Mouse (Mus musculus): ENCODE data around the gene Garnl3. TPM values are rescaled to one million over a fixed set of nuclear protein-coding genes. Genes with fewer than 3 reads are reported as not detected.
A peak's percentile ranks its signal among the peaks of the same experiment; 100 is the strongest.

Garnl3 gene
- 12.1 and 12.2 TPM in 2 replicates for polyA plus RNA-seq (2015; fragmentation: Nextera tagmentation; extraction: Ambion mirVana)

GRCm38 (mm10) chr2:33131500-33132092 is at the start of gene Garnl3:
Garnl3 (minus strand) TSS chr2:33131654.
- Histone ChIP-seq H3K27ac (no peak within 1 kb of the TSS), H3K4me1 (peaks cover 18% of the 10 kb centered on the region), H3K27me3 (peaks cover 36% of the 10 kb centered on the region), H3K9ac (peak within 1 kb of the TSS; percentile 78; the same call in 1 of the 2 replicates), H3K9me3 (replicated peaks) (no peaks in the 10 kb centered on the region), H3K36me3 (ENCODE audit: poor library complexity, severe bottlenecking) (no peaks in the 10 kb centered on the region), H3K4me3 (peak within 1 kb of the TSS; percentile 67), H3K4me2 (peak within 1 kb of the TSS; percentile 100)
- WGBS = under 1% methylated on average over 22 of the region's 22 CpGs
- peak; percentile 46 for ATAC-seq

- ATAC-seq = peak; percentile 20; the same call in 1 of the 2 replicates
- H3K4me1 ChIP-seq = peaks cover 32% of the 10 kb centered on the region
- H3K27ac ChIP-seq = no peak overlapping the region
- no peaks in the 10 kb centered on the region for H3K27me3 ChIP-seq
- H3K9me3 ChIP-seq (replicated peaks) = no peaks in the 10 kb centered on the region
- 44% methylated on average over 16 of the region's 16 CpGs for WGBS
- H3K9ac ChIP-seq = no peak overlapping the region
- H3K4me3 ChIP-seq = no peak overlapping the region
- no peak overlapping the region for H3K4me2 ChIP-seq
- no peaks in the 10 kb centered on the region for H3K36me3 ChIP-seq (ENCODE audit: poor library complexity, severe bottlenecking)
Observed at GRCm38 (mm10) chr2:33179930-33180630, 48.6 kb upstream of the Garnl3 start.

GRCm38 (mm10) chr2:33179171-33179929 is 47.9 kb upstream of the Garnl3 start:
- 27% methylated on average over 14 of the region's 14 CpGs for WGBS
- H3K4me3 ChIP-seq = no peak overlapping the region
- no peak overlapping the region; the same call in 1 of the 2 replicates for H3K4me2 ChIP-seq
- H3K9ac ChIP-seq = peak overlapping the region; percentile 27; the same call in 1 of the 2 replicates
- peaks cover 32% of the 10 kb centered on the region for H3K4me1 ChIP-seq
- H3K36me3 ChIP-seq (ENCODE audit: poor library complexity, severe bottlenecking) = no peaks in the 10 kb centered on the region
- H3K9me3 ChIP-seq (replicated peaks) = no peaks in the 10 kb centered on the region
- no peak for ATAC-seq
- 0 out of 2 replicates have a peak overlapping the region, but pooled peaks have one; percentile 11 for H3K27ac ChIP-seq
- H3K27me3 ChIP-seq = no peaks in the 10 kb centered on the region

- 58% methylated on average over 11 of the region's 11 CpGs for WGBS
- H3K4me3 ChIP-seq = no peak overlapping the region
- no peak overlapping the region for H3K9ac ChIP-seq
- ATAC-seq = peak; percentile 76
- H3K27me3 ChIP-seq = no peaks in the 10 kb centered on the region
- no peak overlapping the region for H3K4me2 ChIP-seq
- H3K9me3 ChIP-seq (replicated peaks) = no peaks in the 10 kb centered on the region
- peaks cover 6% of the 10 kb centered on the region for H3K36me3 ChIP-seq (ENCODE audit: poor library complexity, severe bottlenecking)
- H3K4me1 ChIP-seq = peaks cover 32% of the 10 kb centered on the region
- H3K27ac ChIP-seq = 0 out of 2 replicates have a peak overlapping the region, but pooled peaks have one; percentile 11
Observed at GRCm38 (mm10) chr2:33178243-33178932, 46.9 kb upstream of the Garnl3 start.

- no peak overlapping the region for H3K4me3 ChIP-seq
- ATAC-seq = no peak
- H3K27me3 ChIP-seq = no peaks in the 10 kb centered on the region
- no peak overlapping the region for H3K9ac ChIP-seq
- H3K4me1 ChIP-seq = peaks cover 32% of the 10 kb centered on the region
- peaks cover 14% of the 10 kb centered on the region for H3K36me3 ChIP-seq (ENCODE audit: poor library complexity, severe bottlenecking)
- H3K9me3 ChIP-seq (replicated peaks) = no peaks in the 10 kb centered on the region
- 91% methylated on average over 12 of the region's 12 CpGs for WGBS
- H3K4me2 ChIP-seq = no peak overlapping the region
- no peak overlapping the region for H3K27ac ChIP-seq
Observed at GRCm38 (mm10) chr2:33177443-33178242, 46.2 kb upstream of the Garnl3 start.

GRCm38 (mm10) chr2:33176921-33177320 is 45.5 kb upstream of the Garnl3 start:
- WGBS = 53% methylated on average over 2 of the region's 2 CpGs
- no peak overlapping the region for H3K27ac ChIP-seq

GRCm38 (mm10) chr2:33176516-33176915 is 45.1 kb upstream of the Garnl3 start:
- H3K4me1 ChIP-seq = peaks cover 38% of the 10 kb centered on the region
- 49% methylated on average over 7 of the region's 7 CpGs for WGBS
- no peaks in the 10 kb centered on the region for H3K9me3 ChIP-seq (replicated peaks)
- no peak overlapping the region for H3K9ac ChIP-seq
- no peak for ATAC-seq
- no peaks in the 10 kb centered on the region for H3K27me3 ChIP-seq
- H3K27ac ChIP-seq = no peak overlapping the region
- no peak overlapping the region for H3K4me3 ChIP-seq
- no peak overlapping the region for H3K4me2 ChIP-seq
- H3K36me3 ChIP-seq (ENCODE audit: poor library complexity, severe bottlenecking) = peaks cover 25% of the 10 kb centered on the region

More at GRCm38 (mm10) chr2:33176921-33177320, 45.5 kb upstream of the Garnl3 start:
- Histone ChIP-seq H3K4me3 (no peak overlapping the region), H3K4me2 (no peak overlapping the region), H3K9ac (no peak overlapping the region), H3K4me1 (peaks cover 34% of the 10 kb centered on the region), H3K36me3 (ENCODE audit: poor library complexity, severe bottlenecking) (peaks cover 21% of the 10 kb centered on the region), H3K27me3 (no peaks in the 10 kb centered on the region), H3K9me3 (replicated peaks) (no peaks in the 10 kb centered on the region)
- ATAC-seq = no peak

GRCm38 (mm10) chr2:33173686-33174085 is 42.2 kb upstream of the Garnl3 start:
- Histone ChIP-seq H3K27ac (no peak overlapping the region), H3K36me3 (ENCODE audit: poor library complexity, severe bottlenecking) (peaks cover 33% of the 10 kb centered on the region), H3K4me2 (no peak overlapping the region), H3K4me1 (peaks cover 28% of the 10 kb centered on the region), H3K9ac (no peak overlapping the region), H3K4me3 (no peak overlapping the region), H3K9me3 (replicated peaks) (no peaks in the 10 kb centered on the region), H3K27me3 (no peaks in the 10 kb centered on the region)
- WGBS = 93% methylated on average over 7 of the region's 7 CpGs
- ATAC-seq = no peak

GRCm38 (mm10) chr2:33173126-33173525 is 41.7 kb upstream of the Garnl3 start:
- H3K36me3 ChIP-seq (ENCODE audit: poor library complexity, severe bottlenecking) = peaks cover 38% of the 10 kb centered on the region

GRCm38 (mm10) chr2:33170777-33171565 is 39.5 kb upstream of the Garnl3 start:
- WGBS = 28% methylated on average over 10 of the region's 10 CpGs
- Histone ChIP-seq H3K27ac (peak overlapping the region; percentile 3), H3K27me3 (no peaks in the 10 kb centered on the region), H3K9ac (no peak overlapping the region), H3K36me3 (ENCODE audit: poor library complexity, severe bottlenecking) (peaks cover 59% of the 10 kb centered on the region), H3K4me3 (no peak overlapping the region), H3K4me1 (peaks cover 17% of the 10 kb centered on the region), H3K4me2 (no peak overlapping the region), H3K9me3 (replicated peaks) (no peaks in the 10 kb centered on the region)
- peak; percentile 76 for ATAC-seq

More at GRCm38 (mm10) chr2:33173126-33173525, 41.7 kb upstream of the Garnl3 start:
- Histone ChIP-seq H3K27me3 (no peaks in the 10 kb centered on the region), H3K27ac (no peak overlapping the region), H3K4me3 (no peak overlapping the region), H3K9ac (no peak overlapping the region), H3K9me3 (replicated peaks) (no peaks in the 10 kb centered on the region), H3K4me2 (no peak overlapping the region), H3K4me1 (peaks cover 22% of the 10 kb centered on the region)
- 85% methylated on average over 10 of the region's 10 CpGs for WGBS
- no peak for ATAC-seq

All from forebrain, embryonic 13.5 days (tissue).